Mouse (Mus musculus): ENCODE measurements around the gene Plk2.
"Not testable (repeated sequence)": the region's sequence is repeated elsewhere in the genome, so short reads cannot be mapped to it uniquely, and the experiment has no call there.

The Plk2 gene

DNA sequence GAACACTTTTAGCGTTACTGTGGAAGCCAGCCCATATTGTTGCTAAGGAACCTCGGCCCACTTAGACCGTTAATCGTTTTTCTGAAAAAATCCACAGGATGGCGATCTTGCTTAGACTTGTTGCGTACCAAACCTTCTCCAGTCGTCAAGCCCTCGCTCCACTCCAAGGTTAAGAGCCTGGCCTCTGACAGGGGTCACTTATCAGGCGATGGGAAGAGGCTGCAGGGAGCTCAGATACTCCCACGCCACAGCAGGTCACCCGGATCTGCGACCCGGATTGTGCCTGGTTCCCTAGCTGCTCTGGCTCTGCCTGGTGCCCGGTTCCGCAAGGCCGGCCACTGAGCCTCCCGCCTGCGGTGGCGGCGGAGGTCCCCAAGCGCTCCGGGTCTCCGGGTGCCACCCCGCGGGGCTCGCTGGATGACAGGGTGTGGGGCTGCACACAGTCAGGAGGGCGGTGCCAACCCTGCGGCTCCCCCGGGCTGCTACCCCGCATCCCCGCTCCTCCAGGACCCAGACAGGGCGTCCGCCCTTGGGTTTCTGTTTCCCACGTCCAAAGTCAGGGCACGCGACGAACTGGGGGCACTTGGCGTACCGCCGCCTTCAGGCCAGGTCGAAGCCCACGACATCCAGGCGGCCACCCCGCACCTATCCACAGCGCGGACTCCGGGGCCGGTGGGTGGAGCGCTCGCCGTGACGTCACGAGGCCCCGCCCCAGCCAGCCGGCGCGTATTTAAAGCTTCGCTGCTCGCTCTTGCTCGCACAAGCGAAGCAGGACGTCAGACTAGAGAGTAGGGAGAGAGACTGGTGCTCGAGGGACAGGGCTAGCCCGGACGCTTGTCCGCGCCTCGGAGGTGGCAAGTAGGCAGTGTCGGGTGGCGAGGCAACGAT, at the start of gene Plk2:
Gene Plk2 (plus strand): TSS at position 756 of the 888 bp plus-strand sequence.
- peak; percentile 92 for DNase-seq (ENCODE audit: low spot score)

GRCm38 (mm10) chr13:110346707-110347106, 48.1 kb upstream of the Plk2 start:
- DNase-seq (ENCODE audit: low spot score), result no peak

DNA sequence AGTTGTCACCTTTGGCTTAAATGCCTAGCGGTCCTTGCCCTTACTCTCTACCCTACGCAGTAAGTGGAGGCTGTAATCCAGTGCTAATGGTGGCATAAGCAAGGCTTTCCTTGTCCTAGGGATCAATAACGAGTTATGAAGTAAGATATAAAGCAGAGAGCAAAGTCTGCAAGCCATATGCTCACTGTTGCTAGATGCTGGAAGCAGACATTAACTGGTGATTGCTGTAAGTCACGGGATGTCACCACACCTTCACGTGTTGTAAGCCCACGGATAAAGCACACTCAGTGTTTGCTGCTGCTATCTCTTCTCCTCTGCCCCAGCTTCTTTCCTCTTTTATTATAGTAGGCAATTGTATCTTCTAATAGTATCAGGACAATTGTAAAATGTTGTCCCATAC, 43.8 kb upstream of the Plk2 start:
- no peak for DNase-seq (ENCODE audit: low spot score)

DNA sequence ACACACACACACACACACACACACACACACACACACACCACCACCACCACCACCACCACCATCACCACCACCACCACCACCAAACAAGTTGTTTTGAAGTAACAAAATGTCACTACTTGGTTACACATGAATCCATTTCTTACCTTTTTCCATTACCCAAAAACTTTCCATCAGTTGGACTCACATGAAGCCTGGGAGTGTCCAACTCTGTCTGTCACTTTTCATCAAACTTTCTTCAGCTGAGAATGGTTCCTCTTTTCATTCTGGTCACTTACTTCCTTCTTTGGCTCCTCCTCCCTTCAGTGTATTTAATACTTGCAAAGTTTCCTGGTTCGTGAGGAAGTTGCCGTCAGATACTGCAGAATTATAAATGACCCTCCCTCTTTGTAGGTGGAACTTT, 37.9 kb upstream of the Plk2 start, which contains the start of gene Gapt:
Gene Gapt (minus strand): TSS at position 259 of the 400 bp plus-strand sequence.
- no peak for DNase-seq (ENCODE audit: low spot score)

GRCm38 (mm10) chr13:110363722-110364121, 31.1 kb upstream of the Plk2 start:
- no peak for DNase-seq (ENCODE audit: low spot score)

GRCm38 (mm10) chr13:110366477-110366876, 28.4 kb upstream of the Plk2 start:
- no peak for DNase-seq (ENCODE audit: low spot score)

DNA sequence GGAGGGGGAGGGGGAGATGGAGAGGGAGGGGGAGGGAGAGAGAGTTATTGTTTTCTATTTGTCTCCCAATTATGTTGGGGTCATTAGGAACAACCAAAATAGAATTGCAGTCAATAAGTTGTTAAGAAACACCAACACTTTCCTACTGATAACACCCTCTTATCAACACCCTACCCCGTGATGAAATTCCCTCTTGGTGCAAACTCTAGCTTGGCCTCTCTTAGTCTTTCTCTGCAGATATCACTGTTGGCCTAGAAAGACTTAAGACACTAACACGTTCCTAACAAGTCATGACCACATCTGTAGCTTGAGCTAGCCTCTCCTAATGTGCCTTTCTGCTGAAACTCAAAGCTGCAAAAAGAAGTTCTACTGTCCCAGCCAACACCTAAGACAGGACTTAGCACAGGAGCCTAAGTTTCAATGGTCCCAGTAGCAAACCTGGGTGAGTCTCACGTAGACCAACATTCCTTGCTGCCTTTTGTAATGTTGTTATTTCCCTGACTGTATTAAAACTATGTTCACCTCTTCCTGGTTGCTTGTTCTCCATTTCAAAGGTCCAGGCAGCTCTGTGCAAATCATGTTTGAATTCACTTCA, 26.8 kb upstream of the Plk2 start:
- DNase-seq (ENCODE audit: low spot score), result no peak

DNA sequence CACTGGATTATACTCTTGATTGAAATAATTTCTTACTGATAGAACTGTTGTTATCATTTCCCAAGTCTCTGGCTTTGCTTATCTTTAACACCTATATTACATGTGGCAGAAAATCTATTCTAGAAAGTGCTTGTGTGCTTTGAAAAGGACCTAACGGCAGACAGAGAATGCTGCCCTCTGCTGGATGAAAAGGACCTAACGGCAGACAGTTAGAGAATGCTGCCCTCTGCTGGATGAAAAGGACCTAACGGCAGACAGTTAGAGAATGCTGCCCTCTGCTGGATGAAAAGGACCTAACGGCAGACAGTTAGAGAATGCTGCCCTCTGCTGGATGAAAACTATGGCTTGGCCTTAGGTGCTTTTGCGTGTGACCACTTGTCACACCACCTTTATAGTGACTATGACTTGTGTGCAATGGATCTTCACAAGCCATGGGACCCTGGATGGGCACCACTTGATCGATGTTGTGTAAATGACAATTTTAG, 26.2 kb upstream of the Plk2 start:
- DNase-seq (ENCODE audit: low spot score), result not testable (repeated sequence)

- no peak for DNase-seq (ENCODE audit: low spot score)
These were observed 25.2 kb upstream of the Plk2 start for GRCm38 (mm10) chr13:110369673-110370072.

DNA sequence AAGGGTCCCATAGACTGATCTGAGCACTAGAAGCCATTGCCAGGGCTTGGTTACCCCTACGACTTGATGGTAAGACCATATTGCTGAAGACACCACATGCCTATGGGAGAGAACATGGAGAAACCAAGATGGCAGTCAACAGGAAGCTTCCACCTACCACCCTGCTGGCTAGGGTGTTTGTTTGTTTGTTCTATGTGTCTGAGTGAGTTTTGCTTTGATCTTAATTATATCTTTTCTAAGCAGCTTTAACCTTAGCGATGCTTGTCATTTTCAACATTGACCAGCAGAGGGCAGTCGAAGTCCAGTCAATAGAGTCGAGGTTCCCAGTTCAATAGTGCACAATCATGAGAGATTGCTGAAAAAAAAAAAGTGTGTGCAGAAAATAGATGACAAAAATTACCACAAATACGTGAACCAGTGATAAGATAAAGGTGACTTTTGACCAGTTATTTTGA, 12.4 kb upstream of the Plk2 start:
- no peak for DNase-seq (ENCODE audit: low spot score)

GRCm38 (mm10) chr13:110384514-110384913, 10.3 kb upstream of the Plk2 start:
- DNase-seq (ENCODE audit: low spot score), result no peak

DNA sequence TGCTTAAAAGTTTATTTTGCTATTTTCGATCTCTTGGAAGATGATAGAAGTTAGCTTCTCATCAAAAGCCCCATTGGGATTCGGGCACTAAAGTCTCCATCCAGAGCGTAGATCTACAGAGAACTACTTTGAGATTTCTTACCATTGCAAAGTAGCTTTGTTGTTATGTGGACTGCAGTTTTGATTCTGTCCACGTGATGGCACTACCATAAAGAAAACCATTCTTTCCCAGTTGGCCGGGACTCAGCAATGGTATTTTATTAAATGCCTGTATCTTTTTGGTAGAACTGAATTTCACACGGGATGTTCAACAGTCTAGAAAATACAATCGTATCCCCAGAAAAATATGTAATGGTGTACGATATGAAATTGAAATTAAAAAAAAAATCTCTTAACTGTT, 2.6 kb upstream of the Plk2 start:
- no peak for DNase-seq (ENCODE audit: low spot score)

GRCm38 (mm10) chr13:110392631-110393030, 2.2 kb upstream of the Plk2 start:
- DNase-seq (ENCODE audit: low spot score), result no peak

DNA sequence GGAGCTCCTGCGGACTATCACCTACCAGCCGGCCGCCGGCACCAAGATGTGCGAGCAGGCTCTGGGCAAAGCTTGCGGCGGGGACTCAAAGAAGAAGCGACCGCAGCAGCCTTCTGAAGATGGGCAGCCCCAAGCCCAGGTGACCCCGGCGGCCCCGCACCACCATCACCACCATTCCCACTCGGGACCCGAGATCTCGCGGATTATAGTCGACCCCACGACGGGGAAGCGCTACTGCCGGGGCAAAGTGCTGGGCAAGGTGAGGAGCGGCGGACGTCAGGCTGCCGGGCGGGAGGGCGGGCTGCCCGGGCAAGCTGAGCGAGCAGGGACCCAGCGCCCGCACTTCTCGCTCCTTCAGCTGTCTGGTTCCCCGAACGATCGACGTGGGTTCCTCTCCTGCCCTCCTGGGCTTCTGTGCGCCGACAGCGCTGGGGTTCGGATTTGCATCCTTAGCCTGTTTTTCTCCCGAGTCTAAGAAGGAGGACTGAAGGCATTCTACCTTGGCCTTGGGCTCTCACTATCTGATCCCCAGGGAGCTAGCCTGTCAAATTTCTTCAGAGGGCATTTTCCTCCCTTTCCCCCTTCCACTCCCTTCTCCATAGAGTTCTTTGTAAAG, 441 bp downstream of the Plk2 start:
- no peak for DNase-seq (ENCODE audit: low spot score)

GRCm38 (mm10) chr13:110395916-110396685, 1.3 kb downstream of the Plk2 start:
- peak; percentile 14 for DNase-seq (ENCODE audit: low spot score)

DNA sequence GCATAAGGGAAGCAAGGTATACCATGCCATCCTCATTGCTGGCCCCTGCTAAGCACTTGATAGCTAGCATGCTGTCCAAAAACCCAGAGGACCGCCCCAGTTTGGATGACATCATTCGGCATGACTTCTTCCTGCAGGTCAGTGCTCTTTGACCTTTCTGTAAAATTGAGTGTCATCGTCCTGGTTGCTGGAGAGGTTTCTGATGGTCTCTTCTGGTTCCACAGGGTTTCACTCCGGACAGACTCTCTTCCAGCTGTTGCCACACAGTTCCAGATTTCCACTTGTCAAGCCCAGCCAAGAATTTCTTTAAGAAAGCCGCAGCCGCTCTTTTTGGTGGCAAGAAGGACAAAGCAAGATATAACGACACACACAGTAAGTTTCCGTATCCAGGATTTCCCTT, 2.9 kb downstream of the Plk2 start:
- no peak for DNase-seq (ENCODE audit: low spot score)

DNA sequence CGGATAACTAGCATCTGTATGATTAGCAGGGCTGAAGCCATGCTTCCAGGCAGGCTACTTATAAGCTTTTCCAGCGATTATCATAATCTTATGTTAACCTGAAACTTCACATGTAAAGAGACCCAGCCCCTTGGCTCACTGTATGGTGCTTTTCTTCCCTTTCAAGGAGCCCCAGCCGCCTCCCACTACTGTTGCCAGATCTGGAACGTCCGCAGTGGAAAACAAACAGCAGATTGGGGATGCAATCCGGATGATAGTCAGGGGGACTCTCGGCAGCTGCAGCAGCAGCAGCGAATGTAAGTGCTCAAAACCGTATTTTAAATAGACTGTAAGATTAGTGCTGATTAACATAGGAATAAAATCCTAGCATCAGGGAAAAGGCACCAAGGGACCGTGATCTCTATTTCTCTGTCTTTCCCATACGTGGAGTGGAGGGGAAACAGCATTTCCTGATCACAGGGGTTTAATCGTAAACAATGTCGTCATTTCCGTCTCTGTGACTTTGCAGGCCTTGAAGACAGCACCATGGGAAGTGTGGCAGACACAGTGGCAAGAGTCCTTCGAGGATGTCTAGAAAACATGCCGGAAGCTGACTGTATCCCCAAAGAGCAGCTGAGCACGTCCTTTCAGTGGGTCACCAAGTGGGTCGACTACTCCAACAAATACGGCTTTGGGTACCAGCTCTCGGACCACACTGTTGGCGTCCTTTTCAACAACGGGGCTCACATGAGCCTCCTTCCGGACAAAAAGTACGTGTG, 3.8 kb downstream of the Plk2 start:
- no peak for DNase-seq (ENCODE audit: low spot score)

DNA sequence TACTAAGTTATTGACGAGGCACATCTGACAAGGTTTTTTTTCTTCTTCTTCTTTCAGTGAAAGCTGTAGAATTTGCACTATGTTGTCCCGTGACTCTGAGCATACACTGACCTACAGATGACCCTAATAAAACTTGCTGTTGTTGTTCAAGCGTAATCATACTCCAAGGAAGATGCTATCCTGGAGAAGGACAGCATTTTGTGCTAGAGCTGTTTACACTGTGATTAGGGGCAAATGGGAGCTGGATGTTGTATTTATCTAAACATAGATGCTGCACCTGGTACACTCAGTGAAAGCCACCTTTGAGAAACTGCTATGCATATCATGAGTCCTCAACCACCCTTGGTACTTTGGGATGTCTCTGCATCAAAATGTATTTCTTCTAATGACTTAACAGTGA, 6.6 kb downstream of the Plk2 start:
- no peak for DNase-seq (ENCODE audit: low spot score)

DNA sequence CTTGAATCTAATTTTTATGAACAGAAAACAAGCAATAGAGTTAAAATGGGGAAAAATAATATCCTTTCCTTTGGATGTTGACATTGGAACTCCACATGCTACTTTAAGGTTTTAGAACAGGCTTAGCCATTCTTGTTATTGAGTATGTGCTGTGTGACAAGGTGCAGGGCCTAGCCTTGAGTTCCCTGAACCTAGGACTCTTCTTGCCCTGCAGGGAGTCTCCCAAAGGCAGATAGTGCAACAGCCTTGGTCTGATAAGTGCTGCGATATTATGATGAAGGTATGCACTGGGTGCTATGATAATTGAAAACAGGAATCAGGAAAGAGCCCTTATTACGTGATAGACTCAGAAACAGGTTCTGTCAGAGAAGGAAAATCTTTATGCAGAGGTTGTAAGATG, 7.0 kb downstream of the Plk2 start:
- no peak for DNase-seq (ENCODE audit: low spot score)

GRCm38 (mm10) chr13:110404059-110404458, 9.2 kb downstream of the Plk2 start:
- DNase-seq (ENCODE audit: low spot score), result no peak

DNA sequence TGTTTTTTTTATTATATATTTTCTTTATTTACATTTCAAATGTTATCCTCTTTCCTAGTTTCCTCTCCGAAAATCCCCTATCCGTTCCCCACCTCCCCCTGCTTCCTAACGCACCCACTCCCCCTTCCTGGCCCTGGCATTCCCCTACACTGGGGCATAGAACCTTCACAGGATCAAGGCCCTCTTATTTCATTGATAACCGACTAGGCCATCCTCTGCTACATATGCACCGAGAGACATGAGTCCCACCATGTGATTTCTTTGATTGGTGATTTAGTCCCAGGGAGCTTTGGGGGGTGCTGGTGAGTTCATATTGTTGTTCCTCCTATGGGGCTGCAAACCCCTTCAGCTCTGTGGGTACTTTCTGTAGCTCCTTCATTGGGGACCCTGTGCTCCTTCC, 9.8 kb downstream of the Plk2 start:
- not testable (repeated sequence) for DNase-seq (ENCODE audit: low spot score)
